Mouse (Mus musculus): ENCODE results near the gene Twist2. TPM values are rescaled to one million over a fixed set of nuclear protein-coding genes. Genes with fewer than 3 reads are reported as not detected.

Gene Twist2
- polyA plus RNA-seq, 1 experiment from 2014 or later = 2.0 TPM

- Histone ChIP-seq H3K27ac (no peak overlapping the region), H3K9me3 (ENCODE audit: control insufficient read depth, low read length) (no peaks in the 10 kb centered on the region), H3K36me3 (replicated peaks; ENCODE audit: control insufficient read depth, insufficient read depth) (no peaks in the 10 kb centered on the region), H3K4me2 (replicated peaks) (no peak overlapping the region), H3K27me3 (ENCODE audit: control insufficient read depth, insufficient read depth, low read length) (no peaks in the 10 kb centered on the region), H3K9ac (no peak overlapping the region), H3K4me3 (replicated peaks; ENCODE audit: low read length) (no peak overlapping the region), H3K4me1 (replicated peaks; ENCODE audit: control insufficient read depth, insufficient read depth, low read length) (no peaks in the 10 kb centered on the region)
- ATAC-seq (ENCODE audit: low FRiP score) (no peak), DNase-seq (ENCODE audit: low spot score) (no peak)
- WGBS = 32% methylated on average over 12 of the region's 12 CpGs
Observed at GRCm38 (mm10) chr1:91770221-91770624, 31.0 kb upstream of the Twist2 start.

DNA sequence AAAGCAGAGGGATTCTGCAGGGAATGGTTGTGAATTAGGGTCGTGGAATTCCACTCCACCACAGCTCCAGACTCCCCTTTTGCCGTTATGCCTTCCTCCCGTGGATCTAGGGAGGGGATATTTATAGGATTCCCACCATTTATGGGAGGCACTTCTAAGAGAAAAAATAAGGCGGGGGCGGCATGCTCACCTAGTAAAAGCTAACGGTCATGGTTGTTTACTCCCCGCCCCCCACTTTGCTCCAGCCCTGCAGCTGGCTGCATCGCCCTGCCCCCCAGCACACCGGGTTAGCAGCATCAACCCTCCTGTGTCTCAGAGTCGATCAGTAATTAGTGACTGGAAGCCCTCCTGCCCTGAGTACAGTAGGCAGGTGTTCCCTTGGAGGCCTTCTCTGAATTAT is 30.6 kb upstream of the Twist2 start:
- Histone ChIP-seq H3K36me3 (replicated peaks; ENCODE audit: control insufficient read depth, insufficient read depth) (no peaks in the 10 kb centered on the region), H3K9me3 (ENCODE audit: control insufficient read depth, low read length) (no peaks in the 10 kb centered on the region), H3K4me2 (replicated peaks) (no peak overlapping the region), H3K27ac (no peak overlapping the region), H3K4me1 (replicated peaks; ENCODE audit: control insufficient read depth, insufficient read depth, low read length) (no peaks in the 10 kb centered on the region), H3K27me3 (ENCODE audit: control insufficient read depth, insufficient read depth, low read length) (no peaks in the 10 kb centered on the region), H3K9ac (no peak overlapping the region), H3K4me3 (replicated peaks; ENCODE audit: low read length) (no peak overlapping the region)
- DNase-seq (ENCODE audit: low spot score) = no peak
- 21% methylated on average over 10 of the region's 10 CpGs for WGBS
- ATAC-seq (ENCODE audit: low FRiP score) = no peak

GRCm38 (mm10) chr1:91776928-91777327 is 24.3 kb upstream of the Twist2 start:
- no peaks in the 10 kb centered on the region for H3K36me3 ChIP-seq (replicated peaks; ENCODE audit: control insufficient read depth, insufficient read depth)
- H3K4me1 ChIP-seq (replicated peaks; ENCODE audit: control insufficient read depth, insufficient read depth, low read length) = no peaks in the 10 kb centered on the region
- DNase-seq (ENCODE audit: low spot score) = no peak
- no peaks in the 10 kb centered on the region for H3K27me3 ChIP-seq (ENCODE audit: control insufficient read depth, insufficient read depth, low read length)
- 87% methylated on average over 5 of the region's 5 CpGs for WGBS
- H3K9ac ChIP-seq = no peak overlapping the region
- H3K9me3 ChIP-seq (ENCODE audit: control insufficient read depth, low read length) = no peaks in the 10 kb centered on the region
- no peak overlapping the region for H3K4me2 ChIP-seq (replicated peaks)
- no peak overlapping the region for H3K27ac ChIP-seq
- no peak for ATAC-seq (ENCODE audit: low FRiP score)
- no peak overlapping the region for H3K4me3 ChIP-seq (replicated peaks; ENCODE audit: low read length)

DNA sequence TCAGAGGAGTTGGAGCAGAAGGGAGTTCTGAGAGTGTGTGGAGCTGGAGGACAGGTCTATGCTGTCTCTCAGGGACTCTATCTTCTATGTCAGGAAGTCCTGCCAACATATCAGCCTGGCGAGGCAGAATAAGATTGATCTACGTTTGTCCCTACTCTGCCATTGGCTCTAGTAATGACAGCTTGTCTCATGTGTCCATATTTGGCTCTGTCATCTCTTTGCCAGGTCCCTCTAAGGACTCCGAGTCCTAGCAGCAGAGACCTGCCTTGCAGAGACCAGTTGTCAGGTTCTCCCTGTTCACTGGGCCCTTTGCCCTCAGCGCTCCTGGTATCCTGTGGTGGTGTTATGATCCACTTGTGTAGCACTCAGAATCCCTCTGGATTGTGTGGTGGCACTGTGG is 21.4 kb upstream of the Twist2 start:
- Histone ChIP-seq H3K4me3 (replicated peaks; ENCODE audit: low read length) (no peak overlapping the region), H3K27me3 (ENCODE audit: control insufficient read depth, insufficient read depth, low read length) (no peaks in the 10 kb centered on the region), H3K9me3 (ENCODE audit: control insufficient read depth, low read length) (no peaks in the 10 kb centered on the region), H3K4me1 (replicated peaks; ENCODE audit: control insufficient read depth, insufficient read depth, low read length) (no peaks in the 10 kb centered on the region), H3K9ac (no peak overlapping the region), H3K36me3 (replicated peaks; ENCODE audit: control insufficient read depth, insufficient read depth) (no peaks in the 10 kb centered on the region), H3K4me2 (replicated peaks) (no peak overlapping the region), H3K27ac (no peak overlapping the region)
- no peak for DNase-seq (ENCODE audit: low spot score)
- ATAC-seq (ENCODE audit: low FRiP score) = no peak
- WGBS = 88% methylated on average over 4 of the region's 4 CpGs

DNA sequence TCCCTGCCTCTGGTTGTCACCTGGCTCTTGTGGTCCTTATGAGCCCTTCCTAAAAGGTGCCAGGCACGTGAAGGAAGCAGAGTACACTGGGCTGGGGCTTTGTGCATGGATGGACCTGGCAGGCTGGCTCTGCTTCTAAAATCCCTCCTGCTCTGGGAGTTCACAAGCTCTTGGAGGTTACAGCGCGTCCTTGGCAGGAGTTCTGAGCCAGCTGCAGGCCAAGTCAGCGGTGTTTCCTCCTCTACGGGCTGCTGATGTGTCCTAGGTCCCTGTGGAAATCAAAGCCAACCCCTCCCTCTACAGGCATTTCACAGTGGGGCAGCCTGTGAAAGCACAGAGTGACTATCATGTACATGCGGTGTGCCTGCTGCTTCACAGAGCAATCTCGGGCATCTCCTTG is 20.1 kb upstream of the Twist2 start:
- Histone ChIP-seq H3K4me2 (replicated peaks) (no peak overlapping the region), H3K4me1 (replicated peaks; ENCODE audit: control insufficient read depth, insufficient read depth, low read length) (no peaks in the 10 kb centered on the region), H3K4me3 (replicated peaks; ENCODE audit: low read length) (no peak overlapping the region), H3K9me3 (ENCODE audit: control insufficient read depth, low read length) (no peaks in the 10 kb centered on the region), H3K27me3 (ENCODE audit: control insufficient read depth, insufficient read depth, low read length) (no peaks in the 10 kb centered on the region), H3K9ac (no peak overlapping the region), H3K27ac (no peak overlapping the region), H3K36me3 (replicated peaks; ENCODE audit: control insufficient read depth, insufficient read depth) (no peaks in the 10 kb centered on the region)
- ATAC-seq (ENCODE audit: low FRiP score) = no peak
- WGBS = 79% methylated on average over 7 of the region's 7 CpGs
- DNase-seq (ENCODE audit: low spot score) = no peak

DNA sequence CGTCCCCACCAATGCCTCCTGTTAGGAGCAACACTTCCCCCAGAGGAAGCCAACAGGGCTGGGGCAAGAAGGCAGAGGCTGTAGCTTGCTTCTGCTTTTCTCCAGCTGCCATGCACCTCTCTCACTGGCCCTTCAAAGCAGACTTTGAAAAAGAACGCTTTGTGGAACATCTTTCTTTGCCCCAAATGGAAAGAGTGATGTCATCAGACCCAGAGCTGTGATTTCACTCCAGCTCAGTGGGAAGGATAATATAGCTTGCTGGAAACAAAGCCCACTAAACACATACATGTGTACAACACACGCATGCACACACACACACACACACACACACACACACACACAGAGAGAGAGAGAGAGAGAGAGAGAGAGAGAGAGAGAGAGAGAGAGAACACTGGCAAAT is 17.1 kb upstream of the Twist2 start:
- Histone ChIP-seq H3K36me3 (replicated peaks; ENCODE audit: control insufficient read depth, insufficient read depth) (no peaks in the 10 kb centered on the region), H3K4me1 (replicated peaks; ENCODE audit: control insufficient read depth, insufficient read depth, low read length) (no peaks in the 10 kb centered on the region), H3K27ac (no peak overlapping the region), H3K4me2 (replicated peaks) (no peak overlapping the region), H3K9ac (no peak overlapping the region), H3K4me3 (replicated peaks; ENCODE audit: low read length) (no peak overlapping the region), H3K27me3 (ENCODE audit: control insufficient read depth, insufficient read depth, low read length) (no peaks in the 10 kb centered on the region), H3K9me3 (ENCODE audit: control insufficient read depth, low read length) (no peaks in the 10 kb centered on the region)
- no peak for DNase-seq (ENCODE audit: low spot score)
- 78% methylated on average over 2 of the region's 3 CpGs for WGBS
- no peak for ATAC-seq (ENCODE audit: low FRiP score)

DNA sequence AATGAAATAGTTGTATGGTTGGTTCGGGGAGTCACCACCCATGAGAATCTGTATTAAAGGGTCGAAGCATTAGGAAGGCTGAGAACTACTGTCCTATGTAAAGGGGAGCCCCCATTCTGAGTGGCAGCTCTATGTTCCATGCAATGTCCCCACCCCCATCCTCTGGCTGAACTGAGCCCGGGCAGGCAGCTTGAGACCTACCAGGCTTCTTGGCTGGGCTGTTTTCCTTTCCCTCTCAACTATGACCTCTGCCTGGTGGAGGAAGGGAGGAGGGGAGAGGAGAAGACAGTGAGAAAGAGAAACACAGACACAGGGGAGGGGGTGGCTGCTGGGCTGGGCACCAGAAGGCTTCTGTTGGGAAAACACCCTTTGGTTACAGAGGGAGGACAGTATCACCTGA is 1.9 kb upstream of the Twist2 start:
- Histone ChIP-seq H3K4me2 (replicated peaks) (no peak overlapping the region), H3K36me3 (replicated peaks; ENCODE audit: control insufficient read depth, insufficient read depth) (no peaks in the 10 kb centered on the region), H3K9ac (no peak overlapping the region), H3K4me1 (replicated peaks; ENCODE audit: control insufficient read depth, insufficient read depth, low read length) (peaks cover 9% of the 10 kb centered on the region; the same call in 1 of the 2 replicates), H3K27ac (no peak overlapping the region), H3K27me3 (ENCODE audit: control insufficient read depth, insufficient read depth, low read length) (peaks cover 65% of the 10 kb centered on the region), H3K4me3 (replicated peaks; ENCODE audit: low read length) (no peak overlapping the region), H3K9me3 (ENCODE audit: control insufficient read depth, low read length) (no peaks in the 10 kb centered on the region)
- DNase-seq (ENCODE audit: low spot score) (no peak), ATAC-seq (ENCODE audit: low FRiP score) (no peak)
- WGBS = 69% methylated on average over 3 of the region's 3 CpGs

- Histone ChIP-seq H3K4me3 (replicated peaks; ENCODE audit: low read length) (no peak overlapping the region; the same call in 1 of the 2 replicates), H3K27me3 (ENCODE audit: control insufficient read depth, insufficient read depth, low read length) (peaks cover 72% of the 10 kb centered on the region), H3K4me2 (replicated peaks) (peak overlapping the region; percentile 86; the same call in 1 of the 2 replicates), H3K4me1 (replicated peaks; ENCODE audit: control insufficient read depth, insufficient read depth, low read length) (peaks cover 9% of the 10 kb centered on the region; the same call in 1 of the 2 replicates), H3K27ac (no peak overlapping the region), H3K9ac (no peak overlapping the region), H3K9me3 (ENCODE audit: control insufficient read depth, low read length) (no peaks in the 10 kb centered on the region), H3K36me3 (replicated peaks; ENCODE audit: control insufficient read depth, insufficient read depth) (no peaks in the 10 kb centered on the region)
- DNase-seq (ENCODE audit: low spot score) = no peak
- no peak for ATAC-seq (ENCODE audit: low FRiP score)
- WGBS = 17% methylated on average over 13 of the region's 13 CpGs
Observed at GRCm38 (mm10) chr1:91800348-91800747, 913 bp upstream of the Twist2 start.

- Histone ChIP-seq H3K9ac (peak overlapping the region; percentile 45), H3K9me3 (ENCODE audit: control insufficient read depth, low read length) (no peaks in the 10 kb centered on the region), H3K4me3 (replicated peaks; ENCODE audit: low read length) (peak overlapping the region; percentile 40), H3K4me2 (replicated peaks) (peak overlapping the region; percentile 86), H3K4me1 (replicated peaks; ENCODE audit: control insufficient read depth, insufficient read depth, low read length) (peaks cover 9% of the 10 kb centered on the region; the same call in 1 of the 2 replicates), H3K27ac (no peak overlapping the region), H3K27me3 (ENCODE audit: control insufficient read depth, insufficient read depth, low read length) (peaks cover 77% of the 10 kb centered on the region), H3K36me3 (replicated peaks; ENCODE audit: control insufficient read depth, insufficient read depth) (no peaks in the 10 kb centered on the region)
- 3% methylated on average over 45 of the region's 45 CpGs for WGBS
- DNase-seq (ENCODE audit: low spot score) (no peak), ATAC-seq (ENCODE audit: low FRiP score) (0 out of 2 replicates have a peak, but pooled peaks have one; percentile 40)
Observed at GRCm38 (mm10) chr1:91801844-91802366, 644 bp downstream of the Twist2 start.
